Mouse (Mus musculus) C2C12 (cell line): ENCODE results near the gene AK157302.

Source experiments
- CEBPB ChIP-seq: IDR thresholded peaks from one replicate; pipeline ENCODE4 v1.6.1; 2011; ENCODE audit warnings: low read depth, mild to moderate bottlenecking, control low read depth, moderate library complexity
- CTCF ChIP-seq: IDR thresholded peaks from one replicate; pipeline ENCODE4 v1.5.1; 2011; ENCODE audit not compliant: control insufficient read depth, insufficient read depth, insufficient read length
- MAX ChIP-seq: IDR thresholded peaks from one replicate; pipeline ENCODE4 v1.6.1; 2011; ENCODE audit warnings: mild to moderate bottlenecking, control low read depth
- MYOG ChIP-seq: IDR thresholded peaks from one replicate; pipeline ENCODE4 v1.6.1; 2011; ENCODE audit not compliant: control insufficient read depth, insufficient read length; ENCODE audit errors: extremely low read depth
- USF1 ChIP-seq: IDR thresholded peaks from one replicate; pipeline ENCODE4 v1.6.1; 2011; ENCODE audit warnings: low read depth, mild to moderate bottlenecking, control low read depth, moderate library complexity

DNA sequence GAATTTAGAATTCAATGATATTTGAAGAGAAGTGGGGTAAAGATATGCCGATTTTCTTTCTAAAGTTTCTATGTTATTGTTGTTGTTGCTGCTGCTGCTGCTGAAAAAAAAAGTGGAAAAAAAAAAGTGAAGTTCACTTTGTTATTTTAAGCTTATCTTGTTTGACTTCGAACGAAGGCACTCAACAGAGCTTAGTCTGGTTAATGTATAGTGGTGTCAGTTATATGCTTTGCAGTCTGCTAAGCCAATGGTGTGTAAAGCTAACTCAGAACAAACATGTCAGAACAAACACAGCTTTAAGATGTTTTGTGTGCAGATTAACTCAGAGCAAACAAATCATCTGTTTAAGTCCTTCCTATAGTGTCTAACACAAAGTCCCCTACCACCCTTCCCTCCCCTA, 40.9 kb upstream of the AK157302 start:
- TF ChIP-seq CTCF (no peak), MYOG (no peak), CEBPB (no peak), MAX (no peak), USF1 (no peak)
